Mouse (Mus musculus) frontal cortex, postnatal 14 days (tissue): ENCODE data around the gene Pld1.

Source experiments
- DNase-seq, 2 experiments: peaks; one replicate each; pipeline ENCODE4 v3.0.0; 2022; ENCODE audit warnings: low spot score in 2 of 2

The Pld1 gene

GRCm38 (mm10) chr3:28158006-28158405, 219.5 kb downstream of the Pld1 start:
- no peak for DNase-seq

GRCm38 (mm10) chr3:28158916-28159315, 220.4 kb downstream of the Pld1 start:
- no peak for DNase-seq

GRCm38 (mm10) chr3:28162346-28162745, 223.9 kb downstream of the Pld1 start:
- peak in 1 of 2 experiments; percentile 3 for DNase-seq

GRCm38 (mm10) chr3:28164678-28165077, 226.2 kb downstream of the Pld1 start:
- DNase-seq = peak in 1 of 2 experiments; percentile 0

- peak; percentile 35 to 74 for DNase-seq
Measured at GRCm38 (mm10) chr3:28165598-28165997, 227.1 kb downstream of the Pld1 start.

- DNase-seq = peak in 1 of 2 experiments; percentile 2
Measured at GRCm38 (mm10) chr3:28167796-28168505, 229.5 kb downstream of the Pld1 start.

GRCm38 (mm10) chr3:28170911-28171618, 232.6 kb downstream of the Pld1 start:
- peak in 1 of 2 experiments; percentile 16 for DNase-seq

- DNase-seq = peak; percentile 75 to 87
Measured at GRCm38 (mm10) chr3:28175997-28176967, 237.8 kb downstream of the Pld1 start.

GRCm38 (mm10) chr3:28178333-28178732, 239.8 kb downstream of the Pld1 start:
- DNase-seq = no peak
